Mouse (Mus musculus): ENCODE measurements at regions not wholly inside any gene's neighbourhood (a gene's known extent, or its start where the extent isn't known, plus 50 kb on each side); places are given as distances from the start of the nearest gene placed in this dataset.

DNA sequence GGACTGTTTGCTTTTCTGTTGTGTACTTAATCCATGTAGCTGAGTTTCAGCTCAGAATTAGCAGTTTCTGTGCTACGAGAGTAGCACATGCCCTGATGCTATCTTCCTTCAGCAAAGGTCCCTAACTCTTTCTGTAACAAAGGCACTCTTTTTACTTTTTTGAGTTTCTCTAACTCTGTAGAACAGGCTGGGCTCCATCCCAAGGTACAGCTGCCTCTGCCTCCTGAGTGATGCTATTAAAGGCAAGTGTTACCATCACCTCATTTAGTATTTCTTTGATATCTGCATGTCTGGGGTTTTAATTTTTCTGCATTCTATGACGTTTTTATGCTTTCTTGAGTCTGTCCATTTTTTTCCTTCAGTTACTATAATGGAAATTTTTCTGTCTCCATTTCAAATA is 853.9 kb downstream of the Edem1 start:
- DNase-seq (ENCODE audit: low spot score in 2 of 2), result peak in 1 of 2 experiments; percentile 15

DNA sequence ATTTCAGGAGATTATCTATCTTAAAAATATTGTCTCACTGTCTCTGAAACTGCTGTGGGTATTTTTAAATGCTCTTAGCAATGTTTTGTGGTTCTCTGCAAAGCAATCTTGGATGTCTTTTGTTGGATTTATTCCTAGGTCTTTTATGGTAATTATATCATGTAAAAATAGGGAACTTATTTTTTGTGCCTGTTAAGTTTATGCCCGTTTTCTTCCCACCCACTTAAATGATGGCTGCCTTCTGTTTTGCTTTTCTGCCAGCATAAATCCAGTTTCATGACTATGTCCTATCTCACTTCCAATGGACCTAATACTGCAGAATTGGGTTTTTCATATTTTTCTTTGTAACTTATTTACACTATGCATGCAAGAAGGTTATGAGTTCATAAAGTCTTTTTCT is 901.6 kb downstream of the Edem1 start:
- DNase-seq (ENCODE audit: low spot score in 2 of 2), result peak in 1 of 2 experiments; percentile 7

DNA sequence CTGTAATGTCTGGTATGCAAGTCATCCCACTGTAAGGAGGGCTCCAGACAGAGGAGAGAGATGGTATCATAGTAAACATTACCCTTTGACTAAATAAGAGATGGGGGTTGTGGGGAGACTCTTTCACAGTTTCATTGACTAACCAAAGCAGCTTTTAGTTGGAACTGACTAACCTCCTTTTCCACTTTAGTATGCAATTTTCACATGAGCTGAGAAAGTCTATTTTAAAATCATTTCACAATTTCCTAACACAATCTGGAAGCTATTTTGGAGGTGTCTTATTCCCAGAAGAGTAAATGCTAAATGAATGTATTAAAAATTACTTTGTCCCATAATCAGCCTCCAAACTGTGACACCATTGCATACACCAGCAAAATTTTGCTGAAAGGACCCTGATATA is 904.7 kb upstream of the Grm7 start:
- peak in 1 of 2 experiments; percentile 2 for DNase-seq (ENCODE audit: low spot score in 2 of 2)
